Mouse (Mus musculus) bone marrow, adult 2 months (tissue): ENCODE measurements around the gene Mapk9.

Experiments
- CTCF ChIP-seq: fragments of 200-500 bp; IDR thresholded peaks from 2 replicates; pipeline ENCODE4 v1.5.1; 2011; ENCODE audit warnings: low read length, control low read depth; ENCODE audit not compliant: control insufficient read depth, insufficient read depth
- POLR2A ChIP-seq: fragments of 200-500 bp; IDR thresholded peaks from 2 replicates; pipeline ENCODE4 v1.6.1; 2011; ENCODE audit warnings: low read depth, mild to moderate bottlenecking, control low read depth, low read length, borderline replicate concordance; ENCODE audit not compliant: control insufficient read depth

DNA sequence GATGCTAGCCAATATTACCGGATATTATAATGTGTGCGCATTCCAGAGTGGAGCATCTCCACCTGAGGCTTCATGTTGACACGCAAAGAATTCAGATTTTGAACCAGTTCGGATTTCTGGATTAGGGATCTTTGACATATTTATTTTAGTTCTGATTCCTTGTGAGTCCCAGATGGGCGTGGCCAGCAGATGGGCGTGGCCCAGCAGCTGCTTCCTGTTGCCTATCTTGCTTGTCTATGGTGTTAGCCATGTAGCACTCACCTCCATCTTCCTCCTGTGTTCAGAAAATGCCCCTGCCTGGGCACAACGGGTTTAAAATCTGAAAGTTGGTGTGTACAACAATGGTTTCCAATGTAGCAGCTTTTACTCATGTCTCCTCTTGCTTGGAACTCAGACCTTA is 79.6 kb downstream of the Mapk9 start:
- TF ChIP-seq CTCF (no peak), POLR2A (no peak)
